Comparison of ENCODE assay signal across 8 mouse cellular contexts in the genomic region with DNA sequence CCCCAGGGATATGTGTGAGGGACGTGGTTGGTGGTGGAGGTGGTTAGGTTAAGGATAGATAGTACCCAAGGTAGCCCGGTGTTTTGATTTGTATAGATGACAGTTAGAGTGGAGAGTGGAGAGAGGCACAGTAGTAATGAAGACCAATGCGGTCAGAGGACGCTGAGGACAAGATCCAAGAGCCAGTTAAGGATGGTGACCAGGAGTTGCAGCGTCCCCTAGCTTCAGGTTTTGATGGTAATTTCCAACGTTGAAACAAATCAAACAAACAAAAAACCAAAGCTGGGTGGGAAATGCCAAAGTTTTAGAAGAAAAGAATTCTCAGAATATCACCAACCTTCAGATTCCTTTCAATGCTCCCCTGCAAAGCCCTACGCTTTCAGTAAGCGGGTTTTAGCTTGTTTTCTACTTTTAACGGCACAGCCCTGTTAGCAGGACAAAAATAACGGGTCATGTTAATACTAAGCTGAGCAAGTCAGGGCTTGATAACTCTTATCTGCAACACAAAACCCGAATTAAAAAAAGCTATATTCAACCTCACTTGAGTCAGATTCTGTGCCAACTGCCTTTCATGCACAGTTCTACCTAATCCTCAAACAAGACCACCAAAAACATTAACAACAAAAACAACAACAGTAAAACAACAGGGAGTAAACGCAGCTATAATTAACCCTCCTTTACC. TPM values are rescaled to one million over a fixed set of nuclear protein-coding genes. Genes with fewer than 3 reads are reported as not detected.
DNase-seq lines count a peak whose midpoint lies in the region; ATAC-seq and TF ChIP-seq lines count a peak whose summit lies in the region.

No protein-coding gene starts in this region.

- H3K9ac ChIP-seq in heart, embryonic 16.5 days (ENCODE audit: low read length), result peak overlapping the region; percentile 69
- H3K9ac ChIP-seq in limb, embryonic 15.5 days, result peak overlapping the region; percentile 39

- peak overlapping the region; percentile 76 for H3K4me2 ChIP-seq in heart, embryonic 16.5 days (ENCODE audit: low read depth, low read length)
- H3K4me2 ChIP-seq in limb, embryonic 15.5 days, result peak overlapping the region; percentile 64

- TF ChIP-seq CTCF in lung, adult 2 months (IDR thresholded peaks at IDR 0.05; ENCODE audit: insufficient read depth, low read length), result peak; percentile 30; the same call in 1 of the 2 replicates

- no peaks in the 10 kb centered on the region for H3K9me3 ChIP-seq in heart, embryonic 16.5 days (replicated peaks; ENCODE audit: control insufficient read depth, low read length)
- no peaks in the 10 kb centered on the region for H3K9me3 ChIP-seq in limb, embryonic 15.5 days

- TF ChIP-seq POLR2A in lung, adult 2 months (IDR thresholded peaks at IDR 0.05; ENCODE audit: borderline replicate concordance, extremely low read depth, low read depth, low read length), result no peak

- 22% methylated on average over 12 of the region's 12 CpGs for WGBS in lung, adult 2 months
- WGBS in heart, embryonic 16.5 days, result 18% methylated on average over 12 of the region's 12 CpGs
- WGBS in limb, embryonic 15.5 days, result 21% methylated on average over 12 of the region's 12 CpGs

- H3K27me3 ChIP-seq in heart, embryonic 16.5 days (ENCODE audit: control insufficient read depth, insufficient read depth, low read length), result no peaks in the 10 kb centered on the region
- no peaks in the 10 kb centered on the region for H3K27me3 ChIP-seq in limb, embryonic 15.5 days

- no peaks in the 10 kb centered on the region; the same call in 1 of the 2 replicates for H3K4me1 ChIP-seq in lung, adult 2 months (ENCODE audit: control insufficient read depth, insufficient read depth, low read length)
- peaks cover 8% of the 10 kb centered on the region; the same call in 1 of the 2 replicates for H3K4me1 ChIP-seq in heart, embryonic 16.5 days (ENCODE audit: control insufficient read depth, insufficient read depth, low read length)
- peaks cover 6% of the 10 kb centered on the region; the same call in 1 of the 2 replicates for H3K4me1 ChIP-seq in limb, embryonic 15.5 days

- peak overlapping the region; percentile 84 for H3K4me3 ChIP-seq in lung, adult 2 months (replicated peaks; ENCODE audit: extremely low read depth, low read depth, low read length)
- peak overlapping the region; percentile 99 for H3K4me3 ChIP-seq in heart, embryonic 16.5 days (ENCODE audit: low read length)
- peak overlapping the region; percentile 81 for H3K4me3 ChIP-seq in limb, embryonic 15.5 days

- no peaks in the 10 kb centered on the region for H3K36me3 ChIP-seq in heart, embryonic 16.5 days (ENCODE audit: control insufficient read depth, insufficient read depth)
- no peaks in the 10 kb centered on the region for H3K36me3 ChIP-seq in limb, embryonic 15.5 days

- peak overlapping the region; percentile 81 for H3K27ac ChIP-seq in heart, embryonic 16.5 days (ENCODE audit: low read length)
- H3K27ac ChIP-seq in limb, embryonic 15.5 days, result peak overlapping the region; percentile 24; the same call in 1 of the 2 replicates

- no peak for DNase-seq in lung, adult 2 months
- DNase-seq in lung, postnatal 36 days, result no peak
- peak; percentile 18 for DNase-seq in cerebellum, adult 9-11 months
- peak; percentile 28 for DNase-seq in retina, postnatal 1 day
- no peak for DNase-seq in left cerebral cortex, adult 9 months (ENCODE audit: low spot score in 2 of 2)
- DNase-seq in urinary bladder, adult 18-20 months (ENCODE audit: low spot score in 2 of 2), result no peak

- no peak for ATAC-seq in heart, embryonic 16.5 days (replicated peaks; ENCODE audit: extremely low read depth, insufficient read depth, low FRiP score)
- no peak for ATAC-seq in limb, embryonic 15.5 days (ENCODE audit: insufficient number of reproducible peaks, low FRiP score, low TSS enrichment, low read depth)

RNA-seq across cellular contexts. Expression of gene Idh1, which starts 0.6 kb away (rescaled TPM):
- 18.3 and 32.7 TPM in 2 replicates for polyA plus RNA-seq in lung, adult 2 months (2012; rRNA removed)
- 65.2 and 65.4 TPM in 2 replicates for polyA plus RNA-seq in heart, embryonic 16.5 days (2015; fragmentation: Nextera tagmentation; extraction: Ambion mirVana)
- polyA plus RNA-seq in limb, embryonic 15.5 days (2015; fragmentation: Nextera tagmentation; extraction: Ambion mirVana), result 117 and 122 TPM in 2 replicates

RNA-seq across cellular contexts. Expression of gene Pikfyve, which starts 0.8 kb away (rescaled TPM):
- 5.6 and 8.1 TPM in 2 replicates for polyA plus RNA-seq in lung, adult 2 months (2012; rRNA removed)
- polyA plus RNA-seq in heart, embryonic 16.5 days (2015; fragmentation: Nextera tagmentation; extraction: Ambion mirVana), result 5.5 and 6.3 TPM in 2 replicates
- 10.2 and 11.4 TPM in 2 replicates for polyA plus RNA-seq in limb, embryonic 15.5 days (2015; fragmentation: Nextera tagmentation; extraction: Ambion mirVana)

Comparison
In these comparisons a context has a peak if more than half of its experiments do, and no peak if none do; other contexts are left out.
1. DNase-seq: peak in cerebellum, adult 9-11 months (single experiment) and retina, postnatal 1 day (single experiment); none in lung, adult 2 months (single experiment), lung, postnatal 36 days (single experiment), left cerebral cortex, adult 9 months (0 of 2) and urinary bladder, adult 18-20 months (0 of 2).
2. Peak in every context shown above with its lines, with median percentiles within 50 percentile points of each other: H3K4me3 ChIP-seq.